Mouse (Mus musculus) CH12.LX (cell line): ENCODE measurements around the gene Trim80.

ENCODE experiments used
- HCFC1 ChIP-seq: IDR thresholded peaks from 2 replicates; pipeline ENCODE4 v1.6.1; 2012; ENCODE audit warnings: low read depth, mild to moderate bottlenecking, inconsistent platforms, low read length, improper control_type of control experiment
- POLR2A ChIP-seq: IDR thresholded peaks from 2 replicates; pipeline ENCODE4 v1.6.1; 2011; ENCODE audit warnings: low read depth, mild to moderate bottlenecking, improper control_type of control experiment, low read length
- RAD21 ChIP-seq: IDR thresholded peaks from 2 replicates; pipeline ENCODE4 v1.6.1; 2011; ENCODE audit warnings: low read depth, mild to moderate bottlenecking, low read length, improper control_type of control experiment, moderate library complexity
- USF2 ChIP-seq: conservative IDR thresholded peaks from 2 replicates; pipeline ENCODE4 v1.6.1; 2011; ENCODE audit warnings: low read depth, low read length, improper control_type of control experiment

DNA sequence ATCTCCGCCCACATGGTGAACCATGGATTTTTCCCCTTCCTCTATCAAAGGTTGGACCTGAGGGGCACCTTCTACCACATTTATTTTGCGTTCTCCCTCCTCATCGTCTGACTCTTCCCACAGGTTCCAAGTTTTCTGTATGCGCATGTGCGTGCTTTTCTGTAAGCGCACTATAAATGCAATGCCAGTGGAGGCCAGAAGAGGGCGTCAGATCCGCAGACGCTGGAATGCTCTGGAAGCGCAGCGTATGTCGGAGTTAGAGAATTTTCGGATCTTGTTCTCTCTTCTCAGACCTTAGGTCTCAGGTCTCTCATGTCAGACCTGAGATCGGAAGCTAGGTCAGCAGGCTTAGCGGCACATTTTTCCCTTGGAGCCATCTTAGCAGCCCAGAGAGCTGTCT is 15.3 kb downstream of the Trim80 start:
- TF ChIP-seq RAD21 (no peak), POLR2A (no peak), HCFC1 (no peak), USF2 (no peak)
